Mouse (Mus musculus): ENCODE data around the gene Mroh2a.

Mroh2a gene

DNA sequence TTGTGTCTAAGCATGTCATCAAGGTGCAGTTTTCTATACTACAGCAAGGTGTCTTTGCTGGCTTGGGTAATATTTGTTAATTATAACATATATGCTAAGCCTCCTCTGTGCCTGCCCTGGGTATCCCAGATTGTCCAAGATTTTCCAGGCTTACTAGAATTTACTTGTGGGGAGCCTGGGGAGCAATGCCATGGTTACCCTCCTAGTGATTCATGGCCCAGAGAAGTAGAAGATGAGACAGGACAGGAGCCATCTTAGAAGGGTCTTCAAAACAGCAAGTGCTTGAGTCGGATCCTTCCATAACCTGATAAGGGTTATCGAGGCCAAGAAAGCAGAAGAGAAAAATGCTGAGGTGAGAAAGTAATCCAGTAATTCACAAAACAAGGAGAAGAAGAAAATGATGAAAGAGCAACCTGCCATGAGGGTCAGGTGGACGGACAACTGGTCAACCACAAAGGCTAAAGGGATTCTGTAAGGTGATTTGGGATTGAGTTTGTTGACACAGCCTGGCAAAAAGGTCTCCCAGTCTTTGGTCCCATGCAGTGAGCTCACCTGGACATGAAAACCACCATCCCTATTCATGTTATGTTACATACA, 64.7 kb downstream of the Mroh2a start:
- no peak for DNase-seq (ENCODE audit: low spot score)

DNA sequence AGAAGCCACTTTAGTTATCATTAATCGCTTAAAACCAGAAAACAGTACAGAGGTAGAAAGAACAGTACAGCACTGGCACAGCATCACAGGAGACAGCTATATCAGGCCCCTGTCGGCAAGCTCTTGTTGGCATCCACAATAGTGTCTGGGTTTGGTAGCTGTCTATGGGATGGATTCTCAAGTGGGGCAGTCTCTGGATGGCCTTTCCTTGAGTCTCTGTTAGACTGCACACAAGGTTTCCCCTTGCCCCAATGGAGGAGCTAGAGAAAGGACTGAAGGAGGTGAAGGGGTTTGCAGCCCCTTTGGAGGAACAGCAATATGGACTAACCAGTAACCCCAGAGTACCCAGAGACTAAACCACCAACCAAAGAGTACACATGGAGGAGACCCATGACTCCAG, 65.3 kb downstream of the Mroh2a start:
- DNase-seq (ENCODE audit: low spot score) = no peak

DNA sequence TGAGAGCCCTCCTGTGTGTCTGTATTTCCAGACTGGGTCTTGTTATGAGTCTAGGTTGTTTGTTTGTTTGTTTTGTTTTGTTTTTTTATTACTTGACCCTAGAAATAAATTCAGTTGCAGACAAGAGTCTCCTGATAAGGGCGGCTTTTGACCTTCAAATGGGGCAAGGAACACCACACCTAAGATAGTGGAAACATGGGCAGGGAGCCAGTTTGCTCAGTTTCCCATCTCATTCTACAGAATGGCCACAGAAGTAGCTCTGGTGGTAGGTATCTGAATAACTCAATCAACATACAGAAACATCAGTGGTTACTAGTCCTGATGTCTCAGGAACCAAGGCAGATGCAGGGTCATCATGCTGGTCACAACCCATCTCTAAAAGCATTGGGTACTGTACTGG, 67.9 kb downstream of the Mroh2a start:
- no peak for DNase-seq (ENCODE audit: low spot score)

DNA sequence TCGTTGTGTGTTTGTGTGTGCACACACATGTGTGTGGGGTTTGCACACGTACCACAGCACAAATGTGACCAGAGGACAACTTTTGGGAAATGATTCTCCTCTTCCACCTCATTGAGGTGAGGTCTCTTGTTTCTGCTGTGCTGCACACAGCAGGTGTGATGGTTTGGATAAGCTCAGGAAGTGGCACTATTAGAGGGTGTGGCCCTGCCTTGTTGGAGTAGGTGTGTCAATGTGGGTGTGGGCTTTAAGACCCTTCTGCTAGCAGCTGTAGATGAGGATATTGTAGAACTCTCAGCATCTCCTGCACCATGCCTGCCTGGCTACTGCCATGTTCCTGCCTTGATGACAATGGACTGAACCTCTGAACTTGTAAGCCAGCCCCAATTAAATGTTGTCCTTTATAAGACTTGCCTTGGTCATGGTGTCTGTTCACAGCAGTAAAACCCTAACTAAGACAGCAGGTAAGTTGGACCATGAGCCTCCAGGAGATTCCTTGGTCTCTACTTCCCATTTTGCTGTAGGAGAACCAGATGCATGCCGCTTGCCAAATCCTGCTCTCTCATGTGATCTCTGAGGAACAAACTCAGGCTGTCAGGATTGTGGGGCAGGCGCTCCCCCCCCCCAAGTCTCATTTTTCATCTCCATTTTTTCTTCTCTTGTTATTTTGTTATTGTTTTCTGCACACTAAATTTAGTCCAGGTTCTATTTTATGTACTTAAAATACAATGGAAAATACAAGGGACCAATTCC, 69.6 kb downstream of the Mroh2a start:
- no peak for DNase-seq (ENCODE audit: low spot score)

DNA sequence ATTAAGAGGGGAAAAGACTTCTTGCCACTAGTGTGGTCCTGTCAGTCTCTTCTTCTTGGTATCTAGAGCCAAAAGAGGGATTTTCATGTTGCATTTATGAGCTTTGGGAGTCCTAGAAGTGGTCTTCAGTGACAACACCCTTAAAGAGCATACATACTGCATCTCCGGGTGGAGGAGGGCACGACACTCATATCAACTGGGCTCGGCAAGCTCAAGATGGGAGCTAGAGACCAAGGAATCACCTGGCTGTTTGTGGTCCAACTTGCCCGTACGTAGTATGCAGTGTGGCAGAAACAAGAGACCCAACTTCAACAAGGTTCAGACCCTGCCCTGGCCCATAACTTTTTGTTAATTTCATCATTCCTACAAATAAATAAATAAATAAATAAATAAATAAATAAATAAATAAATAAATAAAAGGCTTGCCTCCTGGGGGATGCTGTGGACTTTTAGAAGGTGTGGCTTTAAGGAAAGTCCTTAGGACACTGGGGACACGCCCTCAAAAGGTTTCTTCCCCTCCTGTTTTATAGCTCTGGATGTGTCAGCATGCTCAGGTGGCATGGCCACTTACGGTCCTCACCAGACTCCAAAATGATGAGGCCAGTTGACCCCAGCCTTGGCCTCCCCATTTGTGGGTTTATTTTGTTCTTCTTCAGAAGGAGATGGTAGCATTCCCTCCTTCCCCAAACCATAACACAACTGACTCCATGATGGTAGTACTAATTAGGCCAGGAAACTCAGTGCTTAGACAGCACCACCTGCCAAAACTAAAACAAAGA, 70.9 kb downstream of the Mroh2a start:
- no peak for DNase-seq (ENCODE audit: low spot score)

DNA sequence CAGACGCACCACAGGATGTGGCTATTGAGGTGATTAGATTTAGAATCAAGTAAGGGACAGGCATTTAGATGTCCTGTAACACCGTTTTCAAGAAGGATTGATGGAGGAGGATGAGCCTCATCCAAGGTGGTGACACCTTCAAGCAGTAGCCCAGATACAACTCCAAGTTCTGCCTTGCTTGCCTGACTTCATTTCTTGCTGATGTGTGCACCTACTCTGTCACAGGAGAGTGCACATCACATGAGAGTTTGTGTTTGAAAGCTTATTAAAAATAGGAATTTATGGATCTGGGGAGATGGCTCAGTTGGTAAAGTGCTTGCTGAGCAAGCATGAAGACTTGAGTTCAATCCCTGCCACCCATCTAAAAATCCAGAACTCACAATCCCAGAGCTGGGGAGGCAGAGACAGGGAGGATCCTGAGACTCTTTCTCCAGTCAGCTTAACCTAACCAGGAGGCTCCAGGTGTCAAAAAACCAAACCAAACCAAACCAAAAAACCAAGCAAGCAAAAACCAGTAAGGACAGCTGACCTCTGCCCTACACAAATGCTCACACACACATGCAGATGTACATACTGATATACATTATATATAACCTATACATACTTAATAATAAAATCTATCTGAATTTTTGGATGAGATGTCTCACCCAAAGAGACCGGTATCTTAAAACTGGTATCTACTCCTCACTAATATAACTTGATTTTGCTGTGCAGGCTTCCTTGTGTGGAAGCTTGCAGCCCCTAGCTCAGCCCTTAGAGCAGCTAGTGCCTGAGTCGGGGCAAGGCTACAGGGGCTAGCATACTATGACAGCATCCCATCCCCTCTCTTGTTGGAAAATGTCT, 72.1 kb downstream of the Mroh2a start:
- no peak for DNase-seq (ENCODE audit: low spot score)

DNA sequence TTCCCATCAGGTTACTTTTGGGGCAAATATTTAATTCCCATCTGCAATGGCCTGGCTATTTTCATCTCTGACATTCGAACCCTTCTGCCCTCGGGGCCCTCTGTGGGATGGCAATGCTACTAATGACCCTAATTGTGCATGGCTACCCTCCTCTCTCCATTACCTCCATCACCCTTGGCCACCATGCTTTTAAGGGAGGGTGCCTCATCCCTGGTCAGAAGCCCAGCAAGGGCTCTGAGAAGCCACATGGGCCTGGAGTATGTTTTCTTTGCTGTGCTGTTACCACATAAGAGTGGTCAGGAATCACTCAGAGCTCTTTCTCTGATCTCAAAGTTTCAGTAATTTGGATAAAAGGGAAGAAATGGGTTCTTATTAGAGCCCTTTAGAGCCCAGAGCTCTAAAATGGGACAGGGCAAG, 72.8 kb downstream of the Mroh2a start:
- DNase-seq (ENCODE audit: low spot score) = no peak

DNA sequence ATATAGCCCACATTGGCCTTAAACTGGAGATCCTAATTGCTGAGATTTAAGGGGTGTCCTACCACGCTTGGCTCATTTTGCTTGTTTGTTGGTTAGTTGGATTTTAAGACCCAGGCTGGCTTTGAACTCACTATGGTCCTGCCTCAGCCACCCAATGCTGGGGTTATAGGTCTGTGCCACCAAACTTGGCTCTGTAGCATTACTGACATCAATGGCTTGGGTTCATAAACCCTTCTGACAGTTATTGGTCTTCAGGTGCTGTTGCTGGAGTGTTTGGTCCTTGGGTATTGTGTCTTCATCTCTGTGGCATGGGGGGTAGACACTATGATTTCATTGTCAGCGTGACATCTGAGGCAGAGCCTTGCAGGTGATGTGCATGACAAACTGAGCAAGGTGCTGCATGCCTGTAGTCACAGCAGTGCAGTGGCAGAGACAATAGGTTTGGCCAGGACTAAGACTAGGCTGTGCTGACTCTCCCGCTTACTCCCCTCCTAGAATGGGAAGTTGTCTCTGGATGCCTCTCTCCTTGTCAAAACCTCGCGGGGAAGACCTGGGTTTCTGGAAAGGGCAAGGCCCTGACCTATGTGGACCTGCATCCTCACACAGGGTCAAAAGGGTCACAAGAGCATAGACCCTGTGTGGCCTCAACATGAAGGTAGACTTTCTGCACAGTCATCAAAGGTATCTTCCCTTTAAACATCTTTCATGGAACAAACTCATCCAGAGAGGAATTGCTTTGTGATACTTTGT, 73.7 kb downstream of the Mroh2a start:
- DNase-seq (ENCODE audit: low spot score) = no peak

DNA sequence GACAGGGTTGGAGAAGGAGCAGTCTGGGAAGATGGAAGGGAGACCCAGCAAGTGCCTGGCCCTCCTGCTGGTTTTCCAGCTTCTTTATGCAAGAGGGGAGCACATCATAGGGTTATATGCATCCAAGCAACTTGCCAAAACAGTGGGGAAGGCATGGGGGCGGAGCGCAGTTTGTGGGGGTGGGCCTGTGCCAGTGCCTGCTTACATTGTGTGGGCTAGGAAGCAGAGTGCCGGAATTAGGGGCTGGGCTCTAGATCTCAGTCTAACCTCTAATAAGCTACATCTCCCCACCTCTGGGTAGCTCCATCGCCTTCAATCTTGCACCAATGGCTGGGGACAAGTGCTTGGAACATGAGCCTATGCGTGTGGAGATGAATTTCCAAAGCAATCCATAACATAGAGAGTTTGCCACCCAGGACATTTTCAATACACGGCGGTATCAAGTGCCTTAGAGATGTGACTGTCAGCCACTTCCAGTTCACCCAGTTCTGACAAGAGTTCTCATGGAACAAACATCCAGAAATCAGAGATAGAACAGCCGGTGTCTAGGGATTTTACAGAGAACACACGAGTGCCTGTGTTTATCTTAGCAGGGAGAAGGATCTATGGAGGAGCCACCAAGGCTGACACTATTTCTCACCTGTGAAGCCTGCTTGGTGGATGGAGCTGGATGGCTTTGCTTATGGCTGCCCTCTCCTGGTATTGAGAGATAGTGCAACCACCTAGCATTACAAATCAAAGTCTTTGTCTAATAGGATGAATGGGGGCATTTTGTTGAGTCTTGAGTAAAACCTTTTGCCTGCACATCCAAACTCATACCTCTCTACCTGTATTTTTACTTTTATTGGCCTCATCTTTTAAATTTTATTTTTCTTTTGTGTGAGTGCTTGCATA, 74.6 kb downstream of the Mroh2a start:
- DNase-seq (ENCODE audit: low spot score) = no peak

DNA sequence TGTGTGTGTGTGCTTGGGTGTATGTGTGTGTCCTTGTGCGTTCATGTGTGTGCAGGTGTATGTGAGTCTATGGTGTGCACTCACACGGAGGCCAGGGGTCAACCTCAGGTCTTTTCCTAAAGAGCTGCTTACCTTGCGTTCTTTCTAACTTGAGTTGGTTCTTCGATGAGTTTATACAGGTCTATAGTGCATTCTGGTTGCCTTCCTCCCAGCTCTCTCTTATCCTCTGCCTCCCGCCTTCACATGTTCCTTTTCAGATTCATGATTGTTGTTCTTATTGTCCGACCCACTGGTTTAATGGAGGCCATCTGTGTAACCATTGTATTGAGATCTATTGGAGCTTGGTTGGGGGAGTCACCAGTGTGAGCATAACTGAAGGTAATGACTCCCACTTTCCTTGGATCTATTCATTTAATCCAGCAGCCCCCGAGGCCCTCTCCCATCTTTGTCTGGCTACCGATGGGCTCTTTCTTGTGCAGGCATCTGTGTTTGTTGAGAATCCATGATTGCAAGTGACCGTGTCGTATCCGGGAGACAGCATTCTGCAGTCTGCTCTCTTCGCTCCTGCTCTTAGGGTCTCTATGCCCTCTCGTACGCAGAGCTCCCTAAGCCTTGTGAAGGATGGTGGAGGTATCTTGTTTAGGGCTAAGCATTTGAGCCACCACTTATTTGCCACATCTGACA, 75.4 kb downstream of the Mroh2a start:
- DNase-seq (ENCODE audit: low spot score) = no peak

DNA sequence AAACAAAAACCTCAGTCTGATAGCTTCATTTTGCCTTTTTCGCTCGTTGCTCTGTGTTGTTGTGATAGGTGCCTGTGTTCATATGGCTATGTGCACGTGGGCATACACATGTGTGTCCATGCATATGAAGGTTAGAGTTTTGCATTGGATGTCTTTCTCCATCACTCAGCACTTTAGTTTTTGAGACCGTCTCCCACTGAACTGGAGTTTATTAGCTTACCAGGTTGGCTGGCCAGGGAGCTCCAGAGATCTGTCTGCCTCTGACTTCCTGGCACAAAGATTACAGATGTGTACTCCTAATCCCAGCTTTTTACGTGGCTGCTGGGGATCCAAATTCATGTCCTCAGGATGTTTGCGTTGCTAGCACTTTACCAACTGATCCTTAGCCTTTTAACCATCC, 77.0 kb downstream of the Mroh2a start:
- DNase-seq (ENCODE audit: low spot score) = no peak

DNA sequence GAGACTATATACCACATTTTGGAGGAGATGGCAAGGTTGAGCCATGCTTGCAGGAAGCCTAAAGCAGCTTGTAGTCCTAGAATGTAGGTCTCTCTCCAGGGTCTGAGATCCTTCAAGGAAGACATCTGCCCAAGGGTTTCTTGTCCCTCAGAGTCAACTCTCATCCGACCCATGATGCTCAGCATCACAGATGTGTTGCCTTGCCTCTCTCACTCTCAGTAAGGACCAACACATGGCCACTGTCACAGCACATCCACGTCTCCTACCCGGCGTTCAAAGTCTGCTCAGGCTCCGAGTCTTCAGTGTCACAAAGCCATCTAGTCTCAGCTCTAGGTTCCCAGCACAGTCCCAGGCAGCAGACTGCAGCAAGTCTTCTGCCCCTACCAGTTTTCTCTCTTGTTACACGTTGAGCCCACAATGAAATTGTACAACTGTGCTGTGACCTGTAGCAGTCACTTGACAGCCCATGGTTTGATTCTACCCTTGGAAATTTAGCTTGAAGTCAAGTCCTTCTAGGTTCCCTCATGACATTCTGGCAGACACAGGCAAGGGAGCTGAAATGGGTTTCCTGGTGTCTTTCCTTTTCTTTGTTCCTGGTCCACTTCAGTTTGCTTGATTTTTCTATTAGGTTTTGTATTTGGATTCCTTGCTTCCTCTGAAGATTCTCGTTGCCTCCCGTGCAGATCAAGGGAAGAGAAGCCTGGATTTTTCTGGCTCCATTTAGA, 77.6 kb downstream of the Mroh2a start:
- no peak for DNase-seq (ENCODE audit: low spot score)

DNA sequence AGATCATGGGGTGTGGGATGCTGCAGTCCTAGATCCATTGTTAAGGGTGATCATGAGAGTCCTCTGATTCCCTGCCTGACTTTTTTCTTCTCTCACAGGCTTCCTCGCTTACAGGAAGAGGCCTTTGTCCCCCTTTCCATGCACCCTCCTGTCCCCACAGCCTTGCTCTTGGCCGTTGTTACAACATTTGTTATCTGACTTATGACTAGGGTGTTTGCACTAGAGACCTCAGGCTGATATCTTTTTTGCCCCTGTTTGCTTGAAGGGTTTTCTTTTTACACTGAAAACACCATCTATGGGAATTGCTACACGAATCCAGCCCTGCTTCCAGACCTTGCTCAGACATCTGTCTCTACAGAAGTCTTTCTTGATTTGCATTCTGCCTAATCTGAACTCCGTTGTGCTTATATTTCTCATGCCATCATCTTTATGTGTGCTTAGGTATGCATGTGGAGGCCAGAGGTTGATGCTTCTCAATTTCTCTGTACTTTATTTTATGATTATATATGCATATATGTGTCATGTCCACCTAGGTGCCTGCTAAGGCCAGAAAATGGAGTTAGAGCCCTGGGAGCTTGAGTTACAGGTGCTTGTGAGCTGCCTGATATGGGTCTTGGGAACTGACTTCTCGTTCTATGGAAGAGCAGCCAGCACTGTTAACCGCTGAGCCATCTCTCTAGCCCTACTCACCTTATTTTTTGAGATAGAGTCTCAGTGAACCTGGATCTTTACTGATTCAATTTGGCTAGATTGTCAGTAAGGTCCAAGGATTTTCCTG, 78.4 kb downstream of the Mroh2a start:
- no peak for DNase-seq (ENCODE audit: low spot score)

DNA sequence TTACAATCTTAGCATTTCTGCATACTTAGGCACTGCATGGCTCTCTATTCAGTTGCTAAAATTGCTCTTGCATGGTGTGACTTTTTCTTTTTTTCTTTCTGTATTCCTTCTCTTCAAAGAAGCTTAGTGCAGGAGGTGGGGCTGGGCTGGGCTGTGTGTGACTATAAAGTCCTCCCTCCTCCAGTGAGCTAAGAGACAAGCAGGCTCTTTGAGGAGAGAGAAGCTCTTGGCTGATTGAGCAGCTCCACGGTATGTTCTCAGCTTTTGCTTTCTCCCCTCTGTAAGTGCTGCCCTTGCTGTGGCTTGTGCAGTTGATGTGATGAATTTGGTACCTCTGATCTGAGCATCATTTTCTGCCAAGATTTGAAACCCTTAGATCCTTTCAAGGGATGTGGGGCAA, 79.8 kb downstream of the Mroh2a start:
- no peak for DNase-seq (ENCODE audit: low spot score)

DNA sequence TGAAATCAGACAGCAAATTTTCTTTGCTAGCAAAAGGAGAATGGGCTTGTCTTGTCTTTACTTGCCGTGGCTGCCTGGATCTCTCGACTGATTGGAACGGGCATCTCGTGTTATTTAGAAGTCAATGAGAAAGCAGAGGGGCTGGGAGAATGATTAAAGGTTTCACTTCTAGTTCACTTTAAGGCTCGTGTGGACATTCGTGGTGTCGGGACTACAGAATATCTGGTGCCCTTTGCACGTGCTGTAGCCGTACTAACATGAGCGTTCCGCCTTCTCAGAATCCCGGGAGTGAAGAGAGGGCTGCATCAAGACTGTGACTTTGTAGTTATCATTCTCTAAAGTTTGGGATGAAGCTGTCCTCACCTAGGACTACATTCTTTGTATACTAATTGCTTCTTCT, 80.4 kb downstream of the Mroh2a start:
- DNase-seq (ENCODE audit: low spot score) = no peak

DNA sequence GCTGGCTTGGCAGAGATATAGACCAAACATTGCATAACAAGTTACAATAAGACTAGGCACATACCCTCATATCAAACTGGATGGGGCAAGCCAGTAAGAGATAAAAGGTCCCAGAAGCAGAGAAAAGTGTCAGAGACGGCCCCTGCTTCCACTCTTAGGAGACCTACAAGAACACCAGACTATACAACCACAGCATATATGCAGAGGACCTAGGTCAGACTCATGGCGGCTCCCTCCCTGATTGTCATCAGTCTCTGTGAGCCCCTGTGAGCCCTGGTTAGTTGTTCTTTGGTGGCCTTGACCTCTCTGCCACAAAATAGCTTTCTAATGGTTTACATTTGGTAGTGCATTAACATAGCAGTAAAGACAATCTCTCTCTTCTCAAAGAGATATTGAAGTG, 82.2 kb downstream of the Mroh2a start:
- no peak for DNase-seq (ENCODE audit: low spot score)

DNA sequence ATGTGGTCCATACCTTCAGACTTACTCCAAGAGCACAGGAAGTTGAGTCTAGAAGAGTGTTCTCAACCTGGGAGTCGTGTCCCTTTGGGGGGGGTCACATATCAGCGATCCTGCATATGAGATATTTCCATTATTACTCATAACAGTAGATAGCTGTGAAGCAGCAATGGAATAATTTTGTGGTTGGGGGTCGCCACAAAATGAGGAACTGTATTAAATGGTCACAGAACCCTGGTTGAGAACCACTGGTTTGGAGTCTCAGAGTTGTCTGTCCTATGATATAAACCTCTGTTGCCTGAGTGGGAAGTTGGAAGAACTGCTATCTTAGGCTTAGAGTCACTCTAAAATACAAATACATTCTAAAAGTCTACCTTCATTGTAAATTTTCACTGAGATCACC, 83.1 kb downstream of the Mroh2a start:
- DNase-seq (ENCODE audit: low spot score) = no peak

DNA sequence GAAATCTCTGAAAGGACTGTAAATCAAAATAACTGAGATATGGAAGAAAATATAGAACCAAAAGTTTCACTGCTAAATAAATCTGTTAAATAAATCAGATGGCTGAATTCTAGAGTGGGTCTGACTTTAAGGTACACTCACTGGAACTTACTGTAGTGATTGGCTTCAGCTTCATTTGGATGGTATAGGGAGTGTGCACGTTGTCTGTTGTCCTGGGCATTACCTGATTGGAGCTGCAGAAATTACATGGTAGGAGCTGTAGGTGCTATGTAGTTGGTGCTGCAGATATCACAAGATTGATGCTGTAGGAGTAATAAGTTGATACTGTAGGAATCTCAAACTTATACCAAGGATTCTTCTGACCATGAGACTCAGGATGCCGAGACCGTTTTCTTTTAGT, 83.6 kb downstream of the Mroh2a start:
- DNase-seq (ENCODE audit: low spot score) = no peak
